Mouse (Mus musculus): ENCODE measurements around the gene Pde10a.
"Not testable (repeated sequence)": the region's sequence is repeated elsewhere in the genome, so short reads cannot be mapped to it uniquely, and the experiment has no call there.

- not testable (repeated sequence) for TF ChIP-seq ZNF384 (IDR thresholded peaks at IDR 0.05; ENCODE audit: low read depth, low read length); MAFK (IDR thresholded peaks at IDR 0.05; ENCODE audit: insufficient read depth, low read depth, low read length); HCFC1 (IDR thresholded peaks at IDR 0.05; ENCODE audit: borderline replicate concordance, insufficient read depth, low read length)
These were observed 187.6 kb downstream of the Pde10a start for GRCm38 (mm10) chr17:8712734-8713133.

All from ES-E14 (cell line).